Mouse (Mus musculus): ENCODE results near the gene Rab30. TPM values are rescaled to one million over a fixed set of nuclear protein-coding genes. Genes with fewer than 3 reads are reported as not detected.

The Rab30 gene
- total RNA-seq, 2 experiments from 2014 or later: 39.4 to 40.6 TPM

- no peak for DNase-seq (ENCODE audit: low spot score in 2 of 2)
These were observed 95.8 kb downstream of the Rab30 start for GRCm38 (mm10) chr7:92837226-92837625.

GRCm38 (mm10) chr7:92837907-92838306 is 96.5 kb downstream of the Rab30 start:
- DNase-seq (ENCODE audit: low spot score in 2 of 2): no peak

GRCm38 (mm10) chr7:92842254-92842653 is 100.9 kb downstream of the Rab30 start:
- DNase-seq (ENCODE audit: low spot score in 2 of 2): no peak

GRCm38 (mm10) chr7:92848246-92848645 is 106.8 kb downstream of the Rab30 start:
- DNase-seq (ENCODE audit: low spot score in 2 of 2): no peak

GRCm38 (mm10) chr7:92866526-92866925 is 125.1 kb downstream of the Rab30 start:
- no peak for DNase-seq (ENCODE audit: low spot score in 2 of 2)

GRCm38 (mm10) chr7:92870161-92870560 is 128.8 kb downstream of the Rab30 start:
- no peak for DNase-seq (ENCODE audit: low spot score in 2 of 2)

- DNase-seq (ENCODE audit: low spot score in 2 of 2): no peak
These were observed 130.2 kb downstream of the Rab30 start for GRCm38 (mm10) chr7:92871596-92871995.

GRCm38 (mm10) chr7:92874116-92874675 is 132.8 kb downstream of the Rab30 start, which contains the start of the genes Ddias and Prcp:
Gene Ddias (minus strand): TSS chr7:92874247.
Gene Prcp (plus strand): TSS chr7:92874470.
- DNase-seq (ENCODE audit: low spot score in 2 of 2): peak; percentile 93 to 95

- DNase-seq (ENCODE audit: low spot score in 2 of 2): peak; percentile 78 to 87
These were observed 133.5 kb downstream of the Rab30 start for GRCm38 (mm10) chr7:92874761-92875408.

GRCm38 (mm10) chr7:92876066-92876465 is 134.7 kb downstream of the Rab30 start:
- DNase-seq (ENCODE audit: low spot score in 2 of 2): no peak

GRCm38 (mm10) chr7:92876538-92876937 is 135.1 kb downstream of the Rab30 start:
- no peak for DNase-seq (ENCODE audit: low spot score in 2 of 2)

- no peak for DNase-seq (ENCODE audit: low spot score in 2 of 2)
These were observed 137.3 kb downstream of the Rab30 start for GRCm38 (mm10) chr7:92878575-92879285.

GRCm38 (mm10) chr7:92883850-92884716 is 142.7 kb downstream of the Rab30 start:
- no peak for DNase-seq (ENCODE audit: low spot score in 2 of 2)

GRCm38 (mm10) chr7:92884998-92885660 is 143.7 kb downstream of the Rab30 start:
- DNase-seq (ENCODE audit: low spot score in 2 of 2): no peak

GRCm38 (mm10) chr7:92886801-92887200 is 145.4 kb downstream of the Rab30 start:
- no peak for DNase-seq (ENCODE audit: low spot score in 2 of 2)

GRCm38 (mm10) chr7:92887230-92887629 is 145.8 kb downstream of the Rab30 start:
- DNase-seq (ENCODE audit: low spot score in 2 of 2): no peak

GRCm38 (mm10) chr7:92890211-92890610 is 148.8 kb downstream of the Rab30 start:
- no peak for DNase-seq (ENCODE audit: low spot score in 2 of 2)

- DNase-seq (ENCODE audit: low spot score in 2 of 2): no peak
These were observed 149.3 kb downstream of the Rab30 start for GRCm38 (mm10) chr7:92890618-92891230.

GRCm38 (mm10) chr7:92893478-92893877 is 152.1 kb downstream of the Rab30 start:
- no peak for DNase-seq (ENCODE audit: low spot score in 2 of 2)

Data from left cerebral cortex, adult 18-20 months (tissue).